Mouse (Mus musculus): ENCODE results near the gene Sepsecs. TPM values are rescaled to one million over a fixed set of nuclear protein-coding genes. Genes with fewer than 3 reads are reported as not detected.

Gene Sepsecs
- polyA plus RNA-seq, 1 experiment from 2014 or later, result 7.4 TPM

GRCm38 (mm10) chr5:52636025-52636755, 33.3 kb downstream of the Sepsecs start:
- Histone ChIP-seq H3K4me1 (ENCODE audit: control insufficient read depth, insufficient read depth, low read length) (no peaks in the 10 kb centered on the region), H3K27ac (ENCODE audit: low read length) (no peak overlapping the region), H3K4me2 (ENCODE audit: low read length) (no peak overlapping the region), H3K27me3 (ENCODE audit: control insufficient read depth, insufficient read depth, low read depth, low read length) (no peaks in the 10 kb centered on the region), H3K4me3 (ENCODE audit: low read depth, low read length) (no peak overlapping the region), H3K9me3 (replicated peaks; ENCODE audit: control insufficient read depth, low read length, poor library complexity, severe bottlenecking) (no peaks in the 10 kb centered on the region), H3K36me3 (ENCODE audit: control insufficient read depth, insufficient read depth, low read length) (no peaks in the 10 kb centered on the region), H3K9ac (ENCODE audit: low read depth, low read length) (no peak overlapping the region)
- ATAC-seq, result no peak
- WGBS, result 79% methylated on average over 11 of the region's 11 CpGs

GRCm38 (mm10) chr5:52634017-52634416, 35.5 kb downstream of the Sepsecs start:
- WGBS, result 23% methylated on average over 8 of the region's 8 CpGs
- Histone ChIP-seq H3K4me1 (ENCODE audit: control insufficient read depth, insufficient read depth, low read length) (no peaks in the 10 kb centered on the region), H3K9me3 (replicated peaks; ENCODE audit: control insufficient read depth, low read length, poor library complexity, severe bottlenecking) (no peaks in the 10 kb centered on the region), H3K4me3 (ENCODE audit: low read depth, low read length) (no peak overlapping the region), H3K36me3 (ENCODE audit: control insufficient read depth, insufficient read depth, low read length) (no peaks in the 10 kb centered on the region), H3K27me3 (ENCODE audit: control insufficient read depth, insufficient read depth, low read depth, low read length) (no peaks in the 10 kb centered on the region), H3K4me2 (ENCODE audit: low read length) (no peak overlapping the region), H3K9ac (ENCODE audit: low read depth, low read length) (no peak overlapping the region), H3K27ac (ENCODE audit: low read length) (no peak overlapping the region)
- peak; percentile 36; the same call in 1 of the 2 replicates for ATAC-seq

- peaks cover 7% of the 10 kb centered on the region for H3K4me1 ChIP-seq (ENCODE audit: control insufficient read depth, insufficient read depth, low read length)
- no peaks in the 10 kb centered on the region for H3K27me3 ChIP-seq (ENCODE audit: control insufficient read depth, insufficient read depth, low read depth, low read length)
- no peak overlapping the region for H3K27ac ChIP-seq (ENCODE audit: low read length)
- H3K4me3 ChIP-seq (ENCODE audit: low read depth, low read length), result no peak overlapping the region
- H3K36me3 ChIP-seq (ENCODE audit: control insufficient read depth, insufficient read depth, low read length), result no peaks in the 10 kb centered on the region
- no peaks in the 10 kb centered on the region for H3K9me3 ChIP-seq (replicated peaks; ENCODE audit: control insufficient read depth, low read length, poor library complexity, severe bottlenecking)
- H3K9ac ChIP-seq (ENCODE audit: low read depth, low read length), result no peak overlapping the region
- ATAC-seq, result no peak
- 91% methylated on average over 1 of the region's 1 CpGs for WGBS
- no peak overlapping the region for H3K4me2 ChIP-seq (ENCODE audit: low read length)
These were observed 39.0 kb downstream of the Sepsecs start for GRCm38 (mm10) chr5:52630541-52630940.

DNA sequence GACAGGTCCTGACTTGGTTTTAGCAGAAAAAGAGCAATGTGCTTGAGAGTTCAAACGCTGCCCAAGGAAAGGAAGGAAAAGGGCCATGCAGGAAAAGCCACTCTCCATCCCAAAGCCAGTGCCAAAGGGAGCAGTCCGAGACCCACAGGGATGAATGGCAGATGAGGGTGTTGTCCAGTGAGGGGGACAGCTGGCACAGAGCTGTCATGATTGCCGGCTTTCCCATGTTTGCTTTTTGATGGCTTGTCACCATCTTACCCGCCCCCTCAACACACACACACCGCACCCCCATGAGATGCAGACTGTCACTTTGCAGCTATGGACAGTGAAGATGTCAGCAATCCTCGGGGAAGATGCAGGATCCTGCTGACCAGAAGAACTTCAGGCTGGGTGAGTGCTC, 40.3 kb downstream of the Sepsecs start:
- Histone ChIP-seq H3K9ac (ENCODE audit: low read depth, low read length) (no peak overlapping the region), H3K4me1 (ENCODE audit: control insufficient read depth, insufficient read depth, low read length) (peaks cover 7% of the 10 kb centered on the region), H3K9me3 (replicated peaks; ENCODE audit: control insufficient read depth, low read length, poor library complexity, severe bottlenecking) (no peaks in the 10 kb centered on the region), H3K36me3 (ENCODE audit: control insufficient read depth, insufficient read depth, low read length) (no peaks in the 10 kb centered on the region), H3K4me2 (ENCODE audit: low read length) (no peak overlapping the region), H3K27ac (ENCODE audit: low read length) (no peak overlapping the region), H3K4me3 (ENCODE audit: low read depth, low read length) (no peak overlapping the region), H3K27me3 (ENCODE audit: control insufficient read depth, insufficient read depth, low read depth, low read length) (no peaks in the 10 kb centered on the region)
- 78% methylated on average over 6 of the region's 6 CpGs for WGBS
- ATAC-seq, result no peak

- H3K9me3 ChIP-seq (replicated peaks; ENCODE audit: control insufficient read depth, low read length, poor library complexity, severe bottlenecking), result no peaks in the 10 kb centered on the region
- no peak overlapping the region for H3K4me2 ChIP-seq (ENCODE audit: low read length)
- no peak for ATAC-seq
- H3K9ac ChIP-seq (ENCODE audit: low read depth, low read length), result no peak overlapping the region
- no peak overlapping the region for H3K27ac ChIP-seq (ENCODE audit: low read length)
- H3K36me3 ChIP-seq (ENCODE audit: control insufficient read depth, insufficient read depth, low read length), result no peaks in the 10 kb centered on the region
- no peak overlapping the region for H3K4me3 ChIP-seq (ENCODE audit: low read depth, low read length)
- 96% methylated on average over 3 of the region's 3 CpGs for WGBS
- no peaks in the 10 kb centered on the region for H3K27me3 ChIP-seq (ENCODE audit: control insufficient read depth, insufficient read depth, low read depth, low read length)
- peaks cover 7% of the 10 kb centered on the region for H3K4me1 ChIP-seq (ENCODE audit: control insufficient read depth, insufficient read depth, low read length)
These were observed 40.7 kb downstream of the Sepsecs start for GRCm38 (mm10) chr5:52628783-52629182.

- WGBS, result 95% methylated on average over 8 of the region's 8 CpGs
- Histone ChIP-seq H3K9me3 (replicated peaks; ENCODE audit: control insufficient read depth, low read length, poor library complexity, severe bottlenecking) (no peaks in the 10 kb centered on the region), H3K4me2 (ENCODE audit: low read length) (no peak overlapping the region), H3K9ac (ENCODE audit: low read depth, low read length) (no peak overlapping the region), H3K36me3 (ENCODE audit: control insufficient read depth, insufficient read depth, low read length) (no peaks in the 10 kb centered on the region), H3K4me1 (ENCODE audit: control insufficient read depth, insufficient read depth, low read length) (peaks cover 7% of the 10 kb centered on the region), H3K27ac (ENCODE audit: low read length) (no peak overlapping the region), H3K27me3 (ENCODE audit: control insufficient read depth, insufficient read depth, low read depth, low read length) (no peaks in the 10 kb centered on the region), H3K4me3 (ENCODE audit: low read depth, low read length) (no peak overlapping the region)
- ATAC-seq, result no peak
These were observed 41.8 kb downstream of the Sepsecs start for GRCm38 (mm10) chr5:52627713-52628112.

- Histone ChIP-seq H3K27me3 (ENCODE audit: control insufficient read depth, insufficient read depth, low read depth, low read length) (no peaks in the 10 kb centered on the region), H3K27ac (ENCODE audit: low read length) (no peak overlapping the region), H3K4me2 (ENCODE audit: low read length) (0 out of 2 replicates have a peak overlapping the region, but pooled peaks have one; percentile 6), H3K4me1 (ENCODE audit: control insufficient read depth, insufficient read depth, low read length) (peaks cover 7% of the 10 kb centered on the region), H3K9ac (ENCODE audit: low read depth, low read length) (0 out of 2 replicates have a peak overlapping the region, but pooled peaks have one; percentile 35), H3K4me3 (ENCODE audit: low read depth, low read length) (no peak overlapping the region), H3K9me3 (replicated peaks; ENCODE audit: control insufficient read depth, low read length, poor library complexity, severe bottlenecking) (no peaks in the 10 kb centered on the region), H3K36me3 (ENCODE audit: control insufficient read depth, insufficient read depth, low read length) (no peaks in the 10 kb centered on the region)
- no peak for ATAC-seq
- 51% methylated on average over 8 of the region's 8 CpGs for WGBS
These were observed 43.4 kb downstream of the Sepsecs start for GRCm38 (mm10) chr5:52626092-52626491.

- H3K9ac ChIP-seq (ENCODE audit: low read depth, low read length), result no peak overlapping the region
- peaks cover 7% of the 10 kb centered on the region for H3K4me1 ChIP-seq (ENCODE audit: control insufficient read depth, insufficient read depth, low read length)
- no peaks in the 10 kb centered on the region for H3K27me3 ChIP-seq (ENCODE audit: control insufficient read depth, insufficient read depth, low read depth, low read length)
- no peak overlapping the region for H3K4me3 ChIP-seq (ENCODE audit: low read depth, low read length)
- 95% methylated on average over 1 of the region's 1 CpGs for WGBS
- H3K4me2 ChIP-seq (ENCODE audit: low read length), result no peak overlapping the region
- ATAC-seq, result no peak
- H3K36me3 ChIP-seq (ENCODE audit: control insufficient read depth, insufficient read depth, low read length), result no peaks in the 10 kb centered on the region
- H3K9me3 ChIP-seq (replicated peaks; ENCODE audit: control insufficient read depth, low read length, poor library complexity, severe bottlenecking), result no peaks in the 10 kb centered on the region
- no peak overlapping the region for H3K27ac ChIP-seq (ENCODE audit: low read length)
These were observed 44.6 kb downstream of the Sepsecs start for GRCm38 (mm10) chr5:52624956-52625355.

DNA sequence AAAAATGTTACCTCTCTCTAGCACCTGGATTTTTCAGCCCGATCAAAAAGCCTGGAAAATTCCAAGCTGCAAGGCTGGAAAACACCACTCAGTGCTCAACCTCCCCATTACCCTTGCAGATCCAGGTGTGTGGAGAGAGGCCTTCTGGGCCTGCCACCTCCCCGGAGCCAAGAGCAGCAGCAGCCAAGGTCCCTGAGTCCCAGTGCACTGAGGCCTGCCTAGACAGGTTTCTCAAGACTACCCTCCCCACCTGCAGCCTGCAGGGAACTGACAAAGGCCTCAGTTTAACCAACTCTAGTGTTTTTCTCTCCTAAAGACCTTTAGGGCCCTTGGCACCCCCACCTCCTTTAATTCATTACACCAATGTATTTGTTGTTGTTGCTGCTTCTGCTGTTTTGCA, 46.4 kb downstream of the Sepsecs start:
- Histone ChIP-seq H3K4me2 (ENCODE audit: low read length) (no peak overlapping the region), H3K27ac (ENCODE audit: low read length) (no peak overlapping the region), H3K4me3 (ENCODE audit: low read depth, low read length) (no peak overlapping the region), H3K27me3 (ENCODE audit: control insufficient read depth, insufficient read depth, low read depth, low read length) (no peaks in the 10 kb centered on the region), H3K9me3 (replicated peaks; ENCODE audit: control insufficient read depth, low read length, poor library complexity, severe bottlenecking) (no peaks in the 10 kb centered on the region), H3K9ac (ENCODE audit: low read depth, low read length) (no peak overlapping the region), H3K4me1 (ENCODE audit: control insufficient read depth, insufficient read depth, low read length) (peaks cover 12% of the 10 kb centered on the region), H3K36me3 (ENCODE audit: control insufficient read depth, insufficient read depth, low read length) (no peaks in the 10 kb centered on the region)
- no peak for ATAC-seq
- 94% methylated on average over 2 of the region's 2 CpGs for WGBS
